Comparison of ENCODE assay signal across 13 mouse cellular contexts in the genomic region with DNA sequence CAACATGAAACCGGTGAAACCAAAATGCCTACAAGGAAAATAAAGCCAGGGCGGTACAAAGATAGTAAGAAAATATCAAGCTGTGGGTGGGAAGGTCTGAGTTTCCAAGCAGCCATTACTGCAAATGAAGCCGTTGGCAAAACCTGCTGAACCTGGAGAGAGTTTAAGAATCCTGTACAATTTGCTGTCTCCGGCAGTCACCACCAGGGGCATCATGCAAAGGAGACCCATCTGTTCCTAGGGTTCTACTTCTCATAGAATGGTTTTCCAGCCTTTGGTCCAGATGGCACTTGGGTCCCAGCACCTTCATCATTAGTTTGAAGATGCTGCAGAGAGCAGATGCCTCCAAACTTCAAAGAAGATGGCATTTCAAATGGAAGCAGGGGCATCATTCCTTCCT.
DNase-seq lines count a peak whose midpoint lies in the region; ATAC-seq and TF ChIP-seq lines count a peak whose summit lies in the region.
"Had no signal": no experiment of that assay in that cellular context is flagged by ENCODE, and none has a peak within 500 bp of the region (broad histone marks: within the 10 kb centered on the region; RNA-seq: fewer than 3 reads in every experiment).

No protein-coding gene starts in this region.

- H3K9ac ChIP-seq in forebrain, postnatal 0 days = no peak overlapping the region
- H3K9ac ChIP-seq in forebrain, embryonic 14.5 days (ENCODE audit: low read length) = no peak overlapping the region
- H3K9ac ChIP-seq in liver, adult 2 months (ENCODE audit: low read depth, low read length) = no peak overlapping the region
- H3K9ac ChIP-seq in liver, embryonic 11.5 days (ENCODE audit: low read depth, low read length) = no peak overlapping the region
- H3K9ac ChIP-seq in forebrain, embryonic 13.5 days = no peak overlapping the region
- H3K9ac ChIP-seq: embryonic facial prominence, embryonic 13.5 days; heart, embryonic 15.5 days; liver, embryonic 13.5 days had no signal

- H3K79me2 ChIP-seq in liver, adult 2 months (ENCODE audit: control insufficient read depth, insufficient read depth, low read length) = no peaks in the 10 kb centered on the region

- no peak for TF ChIP-seq POLR2A in liver, adult 2 months (IDR thresholded peaks at IDR 0.05; ENCODE audit: extremely low read depth, insufficient read depth, low read length)
- no peak for TF ChIP-seq POLR2A in small intestine, adult 2 months (IDR thresholded peaks at IDR 0.05; ENCODE audit: low read depth, low read length)

- peak; percentile 47 for TF ChIP-seq CTCF in forebrain, postnatal 0 days (IDR thresholded peaks at IDR 0.05; ENCODE audit: low read depth)
- TF ChIP-seq CTCF in liver, adult 2 months (IDR thresholded peaks at IDR 0.05; ENCODE audit: low read depth, low read length) = peak; percentile 37; the same call in 1 of the 2 replicates
- peak; percentile 17; the same call in 1 of the 2 replicates for TF ChIP-seq CTCF in small intestine, adult 2 months (IDR thresholded peaks at IDR 0.05; ENCODE audit: extremely low read depth, insufficient read length, insufficient replicate concordance, low read depth, low read length)

- no peak for ATAC-seq in forebrain, postnatal 0 days
- ATAC-seq in forebrain, embryonic 14.5 days = no peak
- ATAC-seq in liver, embryonic 11.5 days (replicated peaks; ENCODE audit: low FRiP score) = no peak
- no peak for ATAC-seq in forebrain, embryonic 13.5 days

- no peaks in the 10 kb centered on the region for H3K9me3 ChIP-seq in forebrain, postnatal 0 days (ENCODE audit: low read length)
- H3K9me3 ChIP-seq in forebrain, embryonic 14.5 days (replicated peaks; ENCODE audit: control insufficient read depth, low read length) = no peaks in the 10 kb centered on the region
- no peaks in the 10 kb centered on the region for H3K9me3 ChIP-seq in liver, embryonic 11.5 days (ENCODE audit: control insufficient read depth, low read length)
- no peaks in the 10 kb centered on the region for H3K9me3 ChIP-seq in forebrain, embryonic 13.5 days (replicated peaks)
- H3K9me3 ChIP-seq: heart, embryonic 15.5 days; liver, embryonic 13.5 days had no signal

- no peak overlapping the region for H3K27ac ChIP-seq in forebrain, postnatal 0 days (ENCODE audit: low read depth, low read length)
- no peak overlapping the region for H3K27ac ChIP-seq in forebrain, embryonic 14.5 days (ENCODE audit: low read depth, low read length)
- no peak overlapping the region for H3K27ac ChIP-seq in liver, adult 2 months (replicated peaks; ENCODE audit: insufficient read depth, low read depth, low read length)
- no peak overlapping the region for H3K27ac ChIP-seq in liver, embryonic 11.5 days (ENCODE audit: low read depth, low read length)
- H3K27ac ChIP-seq in small intestine, adult 2 months (ENCODE audit: insufficient read depth, low read depth, low read length) = no peak overlapping the region
- no peak overlapping the region for H3K27ac ChIP-seq in forebrain, embryonic 13.5 days
- H3K27ac ChIP-seq: embryonic facial prominence, embryonic 13.5 days; heart, embryonic 15.5 days; liver, embryonic 13.5 days had no signal

- no peaks in the 10 kb centered on the region for H3K36me3 ChIP-seq in forebrain, postnatal 0 days (ENCODE audit: insufficient read depth)
- H3K36me3 ChIP-seq in forebrain, embryonic 14.5 days (ENCODE audit: control insufficient read depth, insufficient read depth, low read length) = no peaks in the 10 kb centered on the region
- H3K36me3 ChIP-seq in liver, adult 2 months (ENCODE audit: control insufficient read depth, insufficient read depth, low read length) = no peaks in the 10 kb centered on the region
- no peaks in the 10 kb centered on the region for H3K36me3 ChIP-seq in liver, embryonic 11.5 days (ENCODE audit: control insufficient read depth, insufficient read depth, low read length)
- H3K36me3 ChIP-seq in small intestine, adult 2 months (ENCODE audit: control insufficient read depth, insufficient read depth, low read length) = no peaks in the 10 kb centered on the region
- no peaks in the 10 kb centered on the region for H3K36me3 ChIP-seq in forebrain, embryonic 13.5 days (ENCODE audit: poor library complexity, severe bottlenecking)
- H3K36me3 ChIP-seq: embryonic facial prominence, embryonic 13.5 days; heart, embryonic 15.5 days; liver, embryonic 13.5 days had no signal

- no peaks in the 10 kb centered on the region for H3K4me1 ChIP-seq in forebrain, postnatal 0 days (ENCODE audit: insufficient read depth)
- no peaks in the 10 kb centered on the region for H3K4me1 ChIP-seq in forebrain, embryonic 14.5 days (ENCODE audit: control insufficient read depth, insufficient read depth, low read length)
- no peaks in the 10 kb centered on the region for H3K4me1 ChIP-seq in liver, adult 2 months (ENCODE audit: control insufficient read depth, insufficient read depth, low read length)
- H3K4me1 ChIP-seq in liver, embryonic 11.5 days (replicated peaks; ENCODE audit: control insufficient read depth, insufficient read depth, low read length) = no peaks in the 10 kb centered on the region
- peaks cover 2% of the 10 kb centered on the region; the same call in 1 of the 2 replicates for H3K4me1 ChIP-seq in small intestine, adult 2 months (ENCODE audit: control insufficient read depth, insufficient read depth, insufficient read length, low read length)
- H3K4me1 ChIP-seq in forebrain, embryonic 13.5 days = no peaks in the 10 kb centered on the region
- H3K4me1 ChIP-seq: embryonic facial prominence, embryonic 13.5 days; heart, embryonic 15.5 days; liver, embryonic 13.5 days had no signal

- no peak overlapping the region for H3K4me3 ChIP-seq in forebrain, postnatal 0 days (ENCODE audit: low read depth, low read length)
- no peak overlapping the region for H3K4me3 ChIP-seq in forebrain, embryonic 14.5 days (ENCODE audit: low read depth, low read length)
- no peak overlapping the region for H3K4me3 ChIP-seq in liver, adult 2 months (ENCODE audit: insufficient read depth, low read depth, low read length)
- H3K4me3 ChIP-seq in liver, embryonic 11.5 days (ENCODE audit: low read depth, low read length) = no peak overlapping the region
- no peak overlapping the region for H3K4me3 ChIP-seq in small intestine, adult 2 months (ENCODE audit: low read depth, low read length)
- no peak overlapping the region for H3K4me3 ChIP-seq in forebrain, embryonic 13.5 days
- H3K4me3 ChIP-seq: embryonic facial prominence, embryonic 13.5 days; heart, embryonic 15.5 days; liver, embryonic 13.5 days had no signal

- H3K27me3 ChIP-seq in forebrain, postnatal 0 days (ENCODE audit: insufficient read depth, low read length) = no peaks in the 10 kb centered on the region
- no peaks in the 10 kb centered on the region for H3K27me3 ChIP-seq in forebrain, embryonic 14.5 days (replicated peaks; ENCODE audit: control insufficient read depth, insufficient read depth, low read length)
- no peaks in the 10 kb centered on the region for H3K27me3 ChIP-seq in liver, adult 2 months (ENCODE audit: control insufficient read depth, insufficient read depth, low read length)
- no peaks in the 10 kb centered on the region for H3K27me3 ChIP-seq in liver, embryonic 11.5 days (replicated peaks; ENCODE audit: control insufficient read depth, insufficient read depth, low read length)
- H3K27me3 ChIP-seq in small intestine, adult 2 months (ENCODE audit: control insufficient read depth, insufficient read depth, low read length) = no peaks in the 10 kb centered on the region
- H3K27me3 ChIP-seq in forebrain, embryonic 13.5 days = no peaks in the 10 kb centered on the region
- H3K27me3 ChIP-seq: embryonic facial prominence, embryonic 13.5 days; heart, embryonic 15.5 days; liver, embryonic 13.5 days had no signal

- 52% methylated on average over 4 of the region's 4 CpGs for WGBS in forebrain, postnatal 0 days
- 53% methylated on average over 4 of the region's 4 CpGs for WGBS in forebrain, embryonic 14.5 days
- WGBS in liver, adult 2 months = 65% methylated on average over 4 of the region's 4 CpGs
- 47% methylated on average over 4 of the region's 4 CpGs for WGBS in liver, embryonic 11.5 days
- 35% methylated on average over 4 of the region's 4 CpGs for WGBS in small intestine, adult 2 months
- 39% methylated on average over 4 of the region's 4 CpGs for WGBS in forebrain, embryonic 13.5 days

- H3K4me2 ChIP-seq in forebrain, postnatal 0 days (ENCODE audit: low read depth) = no peak overlapping the region
- no peak overlapping the region for H3K4me2 ChIP-seq in forebrain, embryonic 14.5 days (ENCODE audit: low read length)
- H3K4me2 ChIP-seq in liver, embryonic 11.5 days = no peak overlapping the region
- no peak overlapping the region for H3K4me2 ChIP-seq in forebrain, embryonic 13.5 days
- H3K4me2 ChIP-seq: embryonic facial prominence, embryonic 13.5 days; heart, embryonic 15.5 days; liver, embryonic 13.5 days had no signal

- DNase-seq in forebrain, postnatal 0 days = no peak
- DNase-seq in forebrain, embryonic 14.5 days (ENCODE audit: low spot score) = no peak
- peak; percentile 15 for DNase-seq in liver, adult 2 months (ENCODE audit: extremely low read depth, low read depth, low spot score)
- DNase-seq in liver, embryonic 11.5 days (ENCODE audit: low spot score) = no peak
- DNase-seq in cerebellum, postnatal 10 days = peak; percentile 67 to 71
- no peak for DNase-seq in natural killer cell, adult 2 months (ENCODE audit: low spot score in 2 of 2)
- DNase-seq: adrenal gland, adult 2 months; liver, embryonic 13.5 days; right cerebral cortex, adult 18-20 months had no signal

Comparison
In these comparisons a context has a peak if more than half of its experiments do, and no peak if none do; other contexts are left out.
1. DNase-seq: peak in liver, adult 2 months (single experiment) and cerebellum, postnatal 10 days (2 of 2); none in forebrain, postnatal 0 days (single experiment), forebrain, embryonic 14.5 days (single experiment), liver, embryonic 11.5 days (single experiment) and natural killer cell, adult 2 months (0 of 2).
2. Peak in every context shown above with its lines, with median percentiles within 50 percentile points of each other: CTCF ChIP-seq.